10 mouse cellular contexts compared by ENCODE assay signal in the genomic region with DNA sequence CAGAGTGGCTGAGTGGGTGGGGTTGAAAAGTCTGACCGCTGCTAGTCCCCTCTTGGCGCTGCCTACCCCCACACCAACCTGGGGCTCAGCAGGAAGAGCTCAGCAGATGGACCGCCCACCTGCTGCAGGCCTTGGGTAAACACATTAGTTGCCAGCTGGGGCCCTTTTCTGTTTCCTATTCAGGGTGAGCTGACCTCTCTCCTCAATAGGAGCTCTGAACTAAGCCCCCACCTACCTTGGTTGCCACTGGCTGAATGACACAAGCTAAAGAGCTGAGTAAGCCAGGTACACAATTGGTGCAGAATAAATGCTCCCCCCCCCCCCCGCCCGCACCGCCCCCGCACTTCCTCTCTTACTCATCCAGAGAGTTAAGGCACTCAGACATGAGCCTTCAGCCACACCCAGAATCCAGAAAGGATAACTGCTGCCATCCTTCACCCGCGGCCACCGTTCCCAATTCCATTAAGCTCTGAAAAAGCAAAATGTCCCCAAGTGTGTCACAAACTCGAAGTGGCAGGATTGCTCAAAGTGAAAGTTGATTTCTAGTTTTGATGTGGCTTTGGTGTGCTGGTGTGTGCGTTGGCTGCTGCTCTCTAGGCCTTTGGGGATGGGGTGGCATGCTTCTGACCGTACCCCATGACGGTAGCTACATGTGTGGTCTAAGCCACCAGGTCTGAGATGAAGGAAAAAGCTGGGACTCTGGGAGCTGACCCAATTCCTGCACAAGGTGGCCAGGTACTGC. TPM values are rescaled to one million over a fixed set of nuclear protein-coding genes. Genes with fewer than 3 reads are reported as not detected.
DNase-seq lines count a peak whose midpoint lies in the region; ATAC-seq and TF ChIP-seq lines count a peak whose summit lies in the region.
"Had no signal": no experiment of that assay in that cellular context is flagged by ENCODE, and none has a peak within 500 bp of the region (broad histone marks: within the 10 kb centered on the region; RNA-seq: fewer than 3 reads in every experiment).

No protein-coding gene starts in this region.

- peak; percentile 40; the same call in 1 of the 2 replicates for ATAC-seq in lung, embryonic 14.5 days (ENCODE audit: insufficient read depth)
- ATAC-seq in embryonic facial prominence, embryonic 11.5 days (replicated peaks; ENCODE audit: insufficient number of reproducible peaks, low FRiP score, low TSS enrichment, low read depth): no peak
- ATAC-seq in neural tube, embryonic 11.5 days (ENCODE audit: insufficient read depth, low FRiP score, low TSS enrichment): peak; percentile 25; the same call in 1 of the 2 replicates

- H3K4me3 ChIP-seq in lung, embryonic 14.5 days (ENCODE audit: low read depth, low read length): no peak overlapping the region
- no peak overlapping the region for H3K4me3 ChIP-seq in embryonic facial prominence, embryonic 11.5 days (ENCODE audit: low read depth, low read length)
- no peak overlapping the region for H3K4me3 ChIP-seq in neural tube, embryonic 11.5 days (ENCODE audit: low read depth, low read length)
- H3K4me3 ChIP-seq: layer of hippocampus, adult 2 months had no signal

- H3K27ac ChIP-seq in lung, embryonic 14.5 days (ENCODE audit: low read depth): no peak overlapping the region
- H3K27ac ChIP-seq in embryonic facial prominence, embryonic 11.5 days (replicated peaks; ENCODE audit: low read depth, low read length): no peak overlapping the region
- H3K27ac ChIP-seq in neural tube, embryonic 11.5 days (ENCODE audit: low read depth, low read length): no peak overlapping the region
- H3K27ac ChIP-seq: layer of hippocampus, adult 2 months had no signal

- H3K4me2 ChIP-seq in lung, embryonic 14.5 days: no peak overlapping the region
- H3K4me2 ChIP-seq in embryonic facial prominence, embryonic 11.5 days (ENCODE audit: low read depth, low read length): no peak overlapping the region
- no peak overlapping the region; the same call in 1 of the 2 replicates for H3K4me2 ChIP-seq in neural tube, embryonic 11.5 days (ENCODE audit: low read depth)

- H3K4me1 ChIP-seq in lung, embryonic 14.5 days (ENCODE audit: insufficient read depth): no peaks in the 10 kb centered on the region; the same call in 1 of the 2 replicates
- H3K4me1 ChIP-seq in embryonic facial prominence, embryonic 11.5 days (ENCODE audit: control insufficient read depth, insufficient read depth, low read length): no peaks in the 10 kb centered on the region
- peaks cover 26% of the 10 kb centered on the region; the same call in 1 of the 2 replicates for H3K4me1 ChIP-seq in neural tube, embryonic 11.5 days (ENCODE audit: control insufficient read depth, insufficient read depth, low read length)

- DNase-seq in lung, embryonic 14.5 days: peak; percentile 46
- DNase-seq in lung, adult 18-20 months: no peak
- DNase-seq in T-cell, adult 2 months (ENCODE audit: low spot score): peak; percentile 45
- DNase-seq in embryonic facial prominence, embryonic 11.5 days (ENCODE audit: low spot score): peak; percentile 36
- peak; percentile 55 for DNase-seq in neural tube, embryonic 11.5 days (ENCODE audit: low spot score)
- DNase-seq in layer of hippocampus, postnatal 10 days (ENCODE audit: low spot score in 2 of 2): no peak
- no peak for DNase-seq in testis, postnatal 14 days (ENCODE audit: low spot score)
- DNase-seq: gastrocnemius, postnatal 36 days; right cerebral cortex, postnatal 4 days had no signal

- no peak for TF ChIP-seq CTCF in lung, embryonic 14.5 days (IDR thresholded peaks at IDR 0.05; ENCODE audit: low read depth)

- no peaks in the 10 kb centered on the region for H3K9me3 ChIP-seq in lung, embryonic 14.5 days (ENCODE audit: low read depth, low read length)
- no peaks in the 10 kb centered on the region for H3K9me3 ChIP-seq in embryonic facial prominence, embryonic 11.5 days (replicated peaks; ENCODE audit: control insufficient read depth, low read length)
- no peaks in the 10 kb centered on the region for H3K9me3 ChIP-seq in neural tube, embryonic 11.5 days (ENCODE audit: control insufficient read depth, low read length)

- no peak overlapping the region for H3K9ac ChIP-seq in lung, embryonic 14.5 days
- no peak overlapping the region for H3K9ac ChIP-seq in embryonic facial prominence, embryonic 11.5 days (replicated peaks; ENCODE audit: low read length)
- 0 out of 2 replicates have a peak overlapping the region, but pooled peaks have one; percentile 15 for H3K9ac ChIP-seq in neural tube, embryonic 11.5 days (ENCODE audit: low read length)

- 23% methylated on average over 14 of the region's 14 CpGs for WGBS in lung, embryonic 14.5 days
- WGBS in embryonic facial prominence, embryonic 11.5 days: 29% methylated on average over 13 of the region's 14 CpGs
- 22% methylated on average over 14 of the region's 14 CpGs for WGBS in neural tube, embryonic 11.5 days

- H3K36me3 ChIP-seq in lung, embryonic 14.5 days (ENCODE audit: insufficient read depth): no peaks in the 10 kb centered on the region
- H3K36me3 ChIP-seq in embryonic facial prominence, embryonic 11.5 days (replicated peaks; ENCODE audit: control insufficient read depth, insufficient read depth, low read depth, low read length): no peaks in the 10 kb centered on the region
- H3K36me3 ChIP-seq in neural tube, embryonic 11.5 days (ENCODE audit: control insufficient read depth, insufficient read depth, low read length): no peaks in the 10 kb centered on the region

- H3K27me3 ChIP-seq in lung, embryonic 14.5 days (ENCODE audit: insufficient read depth, low read length): no peaks in the 10 kb centered on the region
- no peaks in the 10 kb centered on the region for H3K27me3 ChIP-seq in embryonic facial prominence, embryonic 11.5 days (ENCODE audit: control insufficient read depth, insufficient read depth, low read length)
- H3K27me3 ChIP-seq in neural tube, embryonic 11.5 days (ENCODE audit: control insufficient read depth, insufficient read depth, low read length): no peaks in the 10 kb centered on the region

RNA-seq across cellular contexts. Expression of gene Gpr142, which starts 9.1 kb away (rescaled TPM):
- 0.28 TPM in 1 of 2 replicates, not detected in the other for polyA plus RNA-seq in lung, embryonic 14.5 days (2014; fragmentation: Nextera tagmentation; extraction: Ambion mirVana)
- polyA plus RNA-seq in embryonic facial prominence, embryonic 11.5 days (2014; fragmentation: Nextera tagmentation; extraction: Ambion mirVana): not detected in 2 replicates
- not detected in 2 replicates for polyA plus RNA-seq in neural tube, embryonic 11.5 days (2014; fragmentation: Nextera tagmentation; extraction: Ambion mirVana)
- total RNA-seq in layer of hippocampus, postnatal 10 days (2021): not detected
- total RNA-seq: gastrocnemius, postnatal 36 days; layer of hippocampus, adult 2 months had no signal

RNA-seq across cellular contexts. Expression of gene Btbd17, which starts 12.1 kb away (rescaled TPM):
- 0.65 and 1.3 TPM in 2 replicates for polyA plus RNA-seq in lung, embryonic 14.5 days (2014; fragmentation: Nextera tagmentation; extraction: Ambion mirVana)
- 9.5 and 9.8 TPM in 2 replicates for polyA plus RNA-seq in embryonic facial prominence, embryonic 11.5 days (2014; fragmentation: Nextera tagmentation; extraction: Ambion mirVana)
- polyA plus RNA-seq in neural tube, embryonic 11.5 days (2014; fragmentation: Nextera tagmentation; extraction: Ambion mirVana): 43.1 and 51.5 TPM in 2 replicates
- total RNA-seq in layer of hippocampus, postnatal 10 days (2021): 10 to 100 TPM; 30.4 to 32.9 TPM

RNA-seq across cellular contexts. Expression of gene Kif19a, which starts 42.7 kb away (rescaled TPM):
- polyA plus RNA-seq in lung, embryonic 14.5 days (2014; fragmentation: Nextera tagmentation; extraction: Ambion mirVana): 0.29 TPM in 1 of 2 replicates, not detected in the other
- 0.81 and 2.1 TPM in 2 replicates for polyA plus RNA-seq in embryonic facial prominence, embryonic 11.5 days (2014; fragmentation: Nextera tagmentation; extraction: Ambion mirVana)
- 0.65 and 1.3 TPM in 2 replicates for polyA plus RNA-seq in neural tube, embryonic 11.5 days (2014; fragmentation: Nextera tagmentation; extraction: Ambion mirVana)
- total RNA-seq in layer of hippocampus, postnatal 10 days (2021): 1 to 10 TPM; 6.7 to 8.7 TPM

RNA-seq across cellular contexts. Expression of gene Gprc5c, which starts 43.1 kb away (rescaled TPM):
- 34.7 and 39.2 TPM in 2 replicates for polyA plus RNA-seq in lung, embryonic 14.5 days (2014; fragmentation: Nextera tagmentation; extraction: Ambion mirVana)
- polyA plus RNA-seq in embryonic facial prominence, embryonic 11.5 days (2014; fragmentation: Nextera tagmentation; extraction: Ambion mirVana): 31.5 and 36.4 TPM in 2 replicates
- polyA plus RNA-seq in neural tube, embryonic 11.5 days (2014; fragmentation: Nextera tagmentation; extraction: Ambion mirVana): 24.4 and 26.0 TPM in 2 replicates
- 1 to 10 TPM; 3.9 to 5.1 TPM for total RNA-seq in layer of hippocampus, postnatal 10 days (2021)

Comparison
In these comparisons a context has a peak if more than half of its experiments do, and no peak if none do; other contexts are left out.
1. DNase-seq: peak in lung, embryonic 14.5 days (single experiment), T-cell, adult 2 months (single experiment), embryonic facial prominence, embryonic 11.5 days (single experiment) and neural tube, embryonic 11.5 days (single experiment); none in lung, adult 18-20 months (0 of 2), layer of hippocampus, postnatal 10 days (0 of 2) and testis, postnatal 14 days (single experiment).